Mouse (Mus musculus): ENCODE data around the gene Stx18. TPM values are rescaled to one million over a fixed set of nuclear protein-coding genes. Genes with fewer than 3 reads are reported as not detected.

Stx18 gene
- total and polyA plus RNA-seq, 2 experiments from 2014 or later = 14.0 to 24.4 TPM

GRCm38 (mm10) chr5:38090581-38090980 lies 52.0 kb downstream of the Stx18 start:
- Histone ChIP-seq H3K27ac (ENCODE audit: low read depth, low read length) (no peak overlapping the region), H3K4me2 (ENCODE audit: low read depth, low read length, poor library complexity, severe bottlenecking) (no peak overlapping the region), H3K4me1 (ENCODE audit: insufficient read depth, low read length) (no peaks in the 10 kb centered on the region), H3K9ac (replicated peaks; ENCODE audit: low read length, poor library complexity, severe bottlenecking) (no peak overlapping the region), H3K4me3 (ENCODE audit: low read depth, low read length) (no peak overlapping the region), H3K27me3 (ENCODE audit: insufficient read depth, low read length) (no peaks in the 10 kb centered on the region), H3K9me3 (ENCODE audit: low read length) (no peaks in the 10 kb centered on the region), H3K36me3 (ENCODE audit: insufficient read depth, low read length) (no peaks in the 10 kb centered on the region)
- ATAC-seq (ENCODE audit: low FRiP score) = peak; percentile 21; the same call in 1 of the 2 replicates
- WGBS = 51% methylated on average over 3 of the region's 3 CpGs
- TF ChIP-seq CTCF (IDR thresholded peaks at IDR 0.05) = no peak
- DNase-seq (ENCODE audit: low spot score) = no peak

- WGBS = 77% methylated on average over 8 of the region's 8 CpGs
- Histone ChIP-seq H3K9ac (replicated peaks; ENCODE audit: low read length, poor library complexity, severe bottlenecking) (no peak overlapping the region), H3K4me1 (ENCODE audit: insufficient read depth, low read length) (no peaks in the 10 kb centered on the region), H3K4me3 (ENCODE audit: low read depth, low read length) (no peak overlapping the region), H3K27me3 (ENCODE audit: insufficient read depth, low read length) (no peaks in the 10 kb centered on the region), H3K9me3 (ENCODE audit: low read length) (no peaks in the 10 kb centered on the region), H3K27ac (ENCODE audit: low read depth, low read length) (no peak overlapping the region), H3K4me2 (ENCODE audit: low read depth, low read length, poor library complexity, severe bottlenecking) (no peak overlapping the region), H3K36me3 (ENCODE audit: insufficient read depth, low read length) (no peaks in the 10 kb centered on the region)
- ATAC-seq (ENCODE audit: low FRiP score) (peak; percentile 47; the same call in 1 of the 2 replicates), DNase-seq (ENCODE audit: low spot score) (peak; percentile 84)
- TF ChIP-seq CTCF (IDR thresholded peaks at IDR 0.05) = peak; percentile 90
These were observed 52.8 kb downstream of the Stx18 start for GRCm38 (mm10) chr5:38091046-38091965.

- no peak for TF ChIP-seq CTCF (IDR thresholded peaks at IDR 0.05)
These were observed 53.4 kb downstream of the Stx18 start for GRCm38 (mm10) chr5:38091966-38092304.

GRCm38 (mm10) chr5:38094331-38094730 lies 55.8 kb downstream of the Stx18 start:
- no peak overlapping the region for H3K27ac ChIP-seq (ENCODE audit: low read depth, low read length)
- H3K36me3 ChIP-seq (ENCODE audit: insufficient read depth, low read length) = no peaks in the 10 kb centered on the region
- ATAC-seq (ENCODE audit: low FRiP score) = no peak
- no peaks in the 10 kb centered on the region for H3K4me1 ChIP-seq (ENCODE audit: insufficient read depth, low read length)
- WGBS = 93% methylated on average over 2 of the region's 2 CpGs
- H3K4me2 ChIP-seq (ENCODE audit: low read depth, low read length, poor library complexity, severe bottlenecking) = no peak overlapping the region
- H3K9me3 ChIP-seq (ENCODE audit: low read length) = no peaks in the 10 kb centered on the region
- H3K27me3 ChIP-seq (ENCODE audit: insufficient read depth, low read length) = no peaks in the 10 kb centered on the region
- TF ChIP-seq CTCF (IDR thresholded peaks at IDR 0.05) = no peak
- H3K4me3 ChIP-seq (ENCODE audit: low read depth, low read length) = no peak overlapping the region
- H3K9ac ChIP-seq (replicated peaks; ENCODE audit: low read length, poor library complexity, severe bottlenecking) = no peak overlapping the region
- DNase-seq (ENCODE audit: low spot score) = no peak

More at GRCm38 (mm10) chr5:38091966-38092304, 53.4 kb downstream of the Stx18 start:
- Histone ChIP-seq H3K36me3 (ENCODE audit: insufficient read depth, low read length) (no peaks in the 10 kb centered on the region), H3K4me2 (ENCODE audit: low read depth, low read length, poor library complexity, severe bottlenecking) (no peak overlapping the region), H3K9me3 (ENCODE audit: low read length) (no peaks in the 10 kb centered on the region), H3K9ac (replicated peaks; ENCODE audit: low read length, poor library complexity, severe bottlenecking) (no peak overlapping the region), H3K4me1 (ENCODE audit: insufficient read depth, low read length) (no peaks in the 10 kb centered on the region), H3K27me3 (ENCODE audit: insufficient read depth, low read length) (no peaks in the 10 kb centered on the region), H3K4me3 (ENCODE audit: low read depth, low read length) (no peak overlapping the region), H3K27ac (ENCODE audit: low read depth, low read length) (no peak overlapping the region)
- ATAC-seq (ENCODE audit: low FRiP score) = no peak
- DNase-seq (ENCODE audit: low spot score) = no peak
- WGBS = 61% methylated on average over 2 of the region's 2 CpGs

- no peaks in the 10 kb centered on the region for H3K27me3 ChIP-seq (ENCODE audit: insufficient read depth, low read length)
- ATAC-seq (ENCODE audit: low FRiP score) = 0 out of 2 replicates have a peak, but pooled peaks have one; percentile 36
- WGBS = 66% methylated on average over 4 of the region's 4 CpGs
- peak; percentile 78 for TF ChIP-seq CTCF (IDR thresholded peaks at IDR 0.05)
- H3K9me3 ChIP-seq (ENCODE audit: low read length) = no peaks in the 10 kb centered on the region
- no peak overlapping the region for H3K27ac ChIP-seq (ENCODE audit: low read depth, low read length)
- H3K36me3 ChIP-seq (ENCODE audit: insufficient read depth, low read length) = no peaks in the 10 kb centered on the region
- no peaks in the 10 kb centered on the region for H3K4me1 ChIP-seq (ENCODE audit: insufficient read depth, low read length)
- peak; percentile 72 for DNase-seq (ENCODE audit: low spot score)
- H3K4me3 ChIP-seq (ENCODE audit: low read depth, low read length) = no peak overlapping the region
- H3K4me2 ChIP-seq (ENCODE audit: low read depth, low read length, poor library complexity, severe bottlenecking) = no peak overlapping the region
- no peak overlapping the region for H3K9ac ChIP-seq (replicated peaks; ENCODE audit: low read length, poor library complexity, severe bottlenecking)
These were observed 59.1 kb downstream of the Stx18 start for GRCm38 (mm10) chr5:38097501-38098093.

- H3K9ac ChIP-seq (replicated peaks; ENCODE audit: low read length, poor library complexity, severe bottlenecking) = no peak overlapping the region
- TF ChIP-seq CTCF (IDR thresholded peaks at IDR 0.05) = no peak
- DNase-seq (ENCODE audit: low spot score) = no peak
- H3K9me3 ChIP-seq (ENCODE audit: low read length) = no peaks in the 10 kb centered on the region
- no peaks in the 10 kb centered on the region for H3K27me3 ChIP-seq (ENCODE audit: insufficient read depth, low read length)
- H3K4me2 ChIP-seq (ENCODE audit: low read depth, low read length, poor library complexity, severe bottlenecking) = no peak overlapping the region
- no peaks in the 10 kb centered on the region for H3K4me1 ChIP-seq (ENCODE audit: insufficient read depth, low read length)
- no peak for ATAC-seq (ENCODE audit: low FRiP score)
- H3K27ac ChIP-seq (ENCODE audit: low read depth, low read length) = no peak overlapping the region
- no peaks in the 10 kb centered on the region for H3K36me3 ChIP-seq (ENCODE audit: insufficient read depth, low read length)
- WGBS = 90% methylated on average over 2 of the region's 2 CpGs
- H3K4me3 ChIP-seq (ENCODE audit: low read depth, low read length) = no peak overlapping the region
These were observed 60.7 kb downstream of the Stx18 start for GRCm38 (mm10) chr5:38099139-38099676.
